10 mouse cellular contexts compared by ENCODE assay signal in the genomic region with DNA sequence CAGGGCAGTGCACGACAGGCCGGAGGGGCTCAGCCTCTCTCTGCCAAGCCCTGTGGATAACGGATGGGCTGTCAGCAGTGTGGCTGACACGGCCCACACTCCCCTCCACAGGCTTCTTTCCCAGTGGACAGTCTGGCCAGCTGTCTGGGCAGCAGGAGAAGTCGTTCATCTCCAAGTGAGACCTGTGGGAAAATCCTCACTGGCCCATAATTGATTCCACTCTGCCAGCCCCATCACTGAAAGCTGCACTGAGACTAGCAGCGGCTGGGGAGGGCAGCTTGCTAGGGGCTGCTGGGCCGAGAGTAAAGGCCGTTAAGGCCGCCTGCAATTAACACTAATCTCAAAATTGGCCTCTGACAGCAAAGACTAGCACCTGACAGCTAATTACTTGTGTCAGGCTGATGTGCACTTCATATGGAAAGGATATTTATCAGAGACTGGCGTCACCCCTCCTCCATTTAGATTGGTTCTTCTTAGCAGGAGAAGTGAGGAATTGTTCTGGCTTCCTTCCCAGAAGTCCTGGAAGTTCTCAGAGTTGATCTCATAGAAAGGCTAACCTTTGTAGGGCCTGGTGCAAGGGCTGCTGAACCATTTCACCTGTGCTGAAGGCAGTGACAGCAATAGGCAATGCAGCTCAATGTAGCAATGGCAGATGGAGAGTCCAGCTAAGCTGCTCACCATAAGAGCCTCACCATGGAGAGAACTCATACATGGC.
DNase-seq lines count a peak whose midpoint lies in the region; ATAC-seq lines count a peak whose summit lies in the region.
"Had no signal": no experiment of that assay in that cellular context is flagged by ENCODE, and none has a peak within 500 bp of the region (broad histone marks: within the 10 kb centered on the region; RNA-seq: fewer than 3 reads in every experiment).

No protein-coding gene starts in this region.

- 26% methylated on average over 10 of the region's 10 CpGs for WGBS in embryonic facial prominence, embryonic 11.5 days
- 29% methylated on average over 10 of the region's 10 CpGs for WGBS in hindbrain, embryonic 11.5 days
- 30% methylated on average over 10 of the region's 10 CpGs for WGBS in midbrain, embryonic 14.5 days

- H3K4me1 ChIP-seq in embryonic facial prominence, embryonic 11.5 days (ENCODE audit: control insufficient read depth, insufficient read depth, low read length) = peaks cover 3% of the 10 kb centered on the region; the same call in 1 of the 2 replicates
- peaks cover 3% of the 10 kb centered on the region for H3K4me1 ChIP-seq in hindbrain, embryonic 11.5 days (replicated peaks; ENCODE audit: control insufficient read depth, insufficient read depth, low read length)
- peaks cover 5% of the 10 kb centered on the region; the same call in 1 of the 2 replicates for H3K4me1 ChIP-seq in midbrain, embryonic 14.5 days (ENCODE audit: control insufficient read depth, insufficient read depth, low read length)
- H3K4me1 ChIP-seq: megakaryocyte, embryonic 14.5 days had no signal

- no peak overlapping the region for H3K27ac ChIP-seq in embryonic facial prominence, embryonic 11.5 days (replicated peaks; ENCODE audit: low read depth, low read length)
- peak overlapping the region; percentile 6; the same call in 1 of the 2 replicates for H3K27ac ChIP-seq in hindbrain, embryonic 11.5 days (ENCODE audit: low read depth, low read length)
- no peak overlapping the region for H3K27ac ChIP-seq in midbrain, embryonic 14.5 days (replicated peaks; ENCODE audit: low read depth, low read length)

- no peak overlapping the region for H3K4me2 ChIP-seq in embryonic facial prominence, embryonic 11.5 days (ENCODE audit: low read depth, low read length)
- H3K4me2 ChIP-seq in hindbrain, embryonic 11.5 days (replicated peaks; ENCODE audit: low read depth, low read length) = no peak overlapping the region
- H3K4me2 ChIP-seq in midbrain, embryonic 14.5 days (ENCODE audit: low read length) = no peak overlapping the region

- H3K27me3 ChIP-seq in embryonic facial prominence, embryonic 11.5 days (ENCODE audit: control insufficient read depth, insufficient read depth, low read length) = no peaks in the 10 kb centered on the region
- no peaks in the 10 kb centered on the region for H3K27me3 ChIP-seq in hindbrain, embryonic 11.5 days (ENCODE audit: control insufficient read depth, insufficient read depth, low read length)
- no peaks in the 10 kb centered on the region for H3K27me3 ChIP-seq in midbrain, embryonic 14.5 days (ENCODE audit: control insufficient read depth, insufficient read depth, low read length)

- no peaks in the 10 kb centered on the region for H3K36me3 ChIP-seq in embryonic facial prominence, embryonic 11.5 days (replicated peaks; ENCODE audit: control insufficient read depth, insufficient read depth, low read depth, low read length)
- H3K36me3 ChIP-seq in hindbrain, embryonic 11.5 days (ENCODE audit: control insufficient read depth, insufficient read depth, low read length) = no peaks in the 10 kb centered on the region
- H3K36me3 ChIP-seq in midbrain, embryonic 14.5 days (ENCODE audit: control insufficient read depth, insufficient read depth, low read length) = no peaks in the 10 kb centered on the region

- no peaks in the 10 kb centered on the region for H3K9me3 ChIP-seq in embryonic facial prominence, embryonic 11.5 days (replicated peaks; ENCODE audit: control insufficient read depth, low read length)
- H3K9me3 ChIP-seq in hindbrain, embryonic 11.5 days (ENCODE audit: control insufficient read depth, low read length) = no peaks in the 10 kb centered on the region
- no peaks in the 10 kb centered on the region for H3K9me3 ChIP-seq in midbrain, embryonic 14.5 days (ENCODE audit: control insufficient read depth, low read length)
- H3K9me3 ChIP-seq: megakaryocyte, embryonic 14.5 days had no signal

- no peak overlapping the region for H3K4me3 ChIP-seq in embryonic facial prominence, embryonic 11.5 days (ENCODE audit: low read depth, low read length)
- no peak overlapping the region for H3K4me3 ChIP-seq in hindbrain, embryonic 11.5 days (ENCODE audit: low read depth, low read length)
- no peak overlapping the region for H3K4me3 ChIP-seq in midbrain, embryonic 14.5 days (replicated peaks; ENCODE audit: low read depth, low read length)
- H3K4me3 ChIP-seq: megakaryocyte, embryonic 14.5 days had no signal

- peak; percentile 76 to 89 for DNase-seq in cerebellum, postnatal 10 days
- no peak for DNase-seq in cerebellum, postnatal 25 days
- peak; percentile 48 for DNase-seq in embryonic facial prominence, embryonic 11.5 days (ENCODE audit: low spot score)
- DNase-seq in hindbrain, embryonic 11.5 days (ENCODE audit: low spot score) = peak; percentile 40
- DNase-seq in midbrain, embryonic 14.5 days = peak; percentile 47
- no peak for DNase-seq in spleen, postnatal 10 days (ENCODE audit: low spot score in 2 of 2)
- no peak for DNase-seq in urinary bladder, postnatal 4 days (ENCODE audit: low spot score in 2 of 2)
- DNase-seq in layer of hippocampus, postnatal 14 days (ENCODE audit: low spot score in 2 of 2) = no peak
- DNase-seq: thymus, postnatal 36 days had no signal

- peak; percentile 60; the same call in 1 of the 2 replicates for ATAC-seq in embryonic facial prominence, embryonic 11.5 days (replicated peaks; ENCODE audit: insufficient number of reproducible peaks, low FRiP score, low TSS enrichment, low read depth)
- ATAC-seq in hindbrain, embryonic 11.5 days (ENCODE audit: low FRiP score) = peak; percentile 83
- ATAC-seq in midbrain, embryonic 14.5 days (ENCODE audit: low FRiP score, low TSS enrichment) = peak; percentile 43; the same call in 1 of the 2 replicates

- no peak overlapping the region; the same call in 1 of the 2 replicates for H3K9ac ChIP-seq in embryonic facial prominence, embryonic 11.5 days (replicated peaks; ENCODE audit: low read length)
- H3K9ac ChIP-seq in hindbrain, embryonic 11.5 days (ENCODE audit: low read depth, low read length) = no peak overlapping the region
- no peak overlapping the region for H3K9ac ChIP-seq in midbrain, embryonic 14.5 days (replicated peaks; ENCODE audit: low read length)

Comparison
In these comparisons a context has a peak if more than half of its experiments do, and no peak if none do; other contexts are left out.
1. DNase-seq: peak in cerebellum, postnatal 10 days (2 of 2), embryonic facial prominence, embryonic 11.5 days (single experiment), hindbrain, embryonic 11.5 days (single experiment) and midbrain, embryonic 14.5 days (single experiment); none in cerebellum, postnatal 25 days (0 of 2), spleen, postnatal 10 days (0 of 2), urinary bladder, postnatal 4 days (0 of 2) and layer of hippocampus, postnatal 14 days (0 of 2).
2. Peak in every context shown above with its lines, with median percentiles within 50 percentile points of each other: ATAC-seq.